Mouse (Mus musculus) urinary bladder, postnatal 36 days (tissue): ENCODE measurements around the gene Kat5.

Experiments
- DNase-seq, 2 experiments: peaks; one replicate each; pipeline ENCODE4 v3.0.0; 2022; ENCODE audit warnings: low spot score in 2 of 2, mixed read lengths in 1 of 2

Gene Kat5

DNA sequence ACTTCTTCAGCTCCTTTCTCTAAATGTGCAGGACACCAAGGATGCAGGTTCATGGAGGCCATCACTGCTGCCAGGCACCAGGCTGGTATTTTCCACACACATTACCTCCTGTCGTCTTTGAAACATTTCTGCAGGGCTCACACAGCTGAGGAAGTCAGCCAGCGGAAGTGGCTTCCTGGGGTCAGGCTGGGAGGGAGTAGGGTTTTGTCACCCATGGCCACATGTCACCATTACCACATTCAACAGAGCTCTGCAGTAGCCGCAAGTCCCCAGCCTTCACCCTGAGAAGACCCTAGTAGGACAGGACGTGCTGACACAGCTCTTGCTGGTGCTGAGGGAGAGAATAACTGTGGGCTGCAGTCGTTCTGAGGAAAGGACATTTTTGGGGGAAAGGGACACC is 38.2 kb downstream of the Kat5 start:
- DNase-seq = no peak

DNA sequence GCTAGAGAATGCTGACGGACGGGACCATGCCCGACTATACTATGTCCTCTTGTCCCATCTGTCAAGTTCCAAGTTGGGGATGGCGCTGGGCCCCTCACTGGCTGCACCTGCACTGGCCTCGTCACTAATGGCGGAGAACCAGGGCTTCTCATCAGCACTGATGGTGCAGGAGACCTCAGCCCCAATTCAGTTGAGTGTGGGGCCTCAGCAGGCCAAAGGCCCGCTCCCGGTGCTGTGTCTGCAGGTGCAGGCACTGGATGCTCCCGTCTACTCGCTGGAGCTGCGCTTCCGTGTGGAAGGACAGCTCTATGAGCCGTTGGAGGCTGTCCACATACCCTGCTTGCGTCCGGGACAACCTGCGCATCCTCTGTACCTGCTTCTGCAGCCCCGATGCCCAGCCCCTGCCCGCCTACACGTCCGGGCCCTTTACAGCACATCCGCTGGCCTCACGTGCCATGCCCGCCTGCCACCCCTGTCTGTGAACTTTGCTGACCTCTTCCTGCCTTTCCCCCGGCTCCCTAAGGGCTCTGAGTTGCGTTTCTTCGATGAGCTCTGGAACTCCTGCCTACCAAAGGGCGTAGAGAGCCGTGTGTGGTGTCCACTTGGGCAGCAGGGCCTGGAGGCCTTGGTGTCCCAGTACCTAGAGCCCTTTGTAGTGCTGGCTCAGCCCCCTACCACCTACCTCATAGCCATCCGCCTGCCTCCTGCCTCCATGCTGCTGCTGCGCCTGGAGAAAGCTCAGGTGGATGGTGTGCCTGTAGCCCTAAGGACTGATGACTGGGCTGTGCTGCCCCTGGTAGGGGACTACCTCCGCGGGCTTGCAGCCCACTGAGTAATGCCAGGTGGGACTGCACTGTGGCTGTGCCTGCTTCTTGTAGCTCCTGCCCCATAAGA is 39.4 kb downstream of the Kat5 start:
- DNase-seq = no peak

GRCm38 (mm10) chr19:5569521-5569920 is 40.5 kb downstream of the Kat5 start:
- no peak for DNase-seq

- peak; percentile 77 to 81 for DNase-seq
Observed at GRCm38 (mm10) chr19:5568470-5569140, 41.4 kb downstream of the Kat5 start.

DNA sequence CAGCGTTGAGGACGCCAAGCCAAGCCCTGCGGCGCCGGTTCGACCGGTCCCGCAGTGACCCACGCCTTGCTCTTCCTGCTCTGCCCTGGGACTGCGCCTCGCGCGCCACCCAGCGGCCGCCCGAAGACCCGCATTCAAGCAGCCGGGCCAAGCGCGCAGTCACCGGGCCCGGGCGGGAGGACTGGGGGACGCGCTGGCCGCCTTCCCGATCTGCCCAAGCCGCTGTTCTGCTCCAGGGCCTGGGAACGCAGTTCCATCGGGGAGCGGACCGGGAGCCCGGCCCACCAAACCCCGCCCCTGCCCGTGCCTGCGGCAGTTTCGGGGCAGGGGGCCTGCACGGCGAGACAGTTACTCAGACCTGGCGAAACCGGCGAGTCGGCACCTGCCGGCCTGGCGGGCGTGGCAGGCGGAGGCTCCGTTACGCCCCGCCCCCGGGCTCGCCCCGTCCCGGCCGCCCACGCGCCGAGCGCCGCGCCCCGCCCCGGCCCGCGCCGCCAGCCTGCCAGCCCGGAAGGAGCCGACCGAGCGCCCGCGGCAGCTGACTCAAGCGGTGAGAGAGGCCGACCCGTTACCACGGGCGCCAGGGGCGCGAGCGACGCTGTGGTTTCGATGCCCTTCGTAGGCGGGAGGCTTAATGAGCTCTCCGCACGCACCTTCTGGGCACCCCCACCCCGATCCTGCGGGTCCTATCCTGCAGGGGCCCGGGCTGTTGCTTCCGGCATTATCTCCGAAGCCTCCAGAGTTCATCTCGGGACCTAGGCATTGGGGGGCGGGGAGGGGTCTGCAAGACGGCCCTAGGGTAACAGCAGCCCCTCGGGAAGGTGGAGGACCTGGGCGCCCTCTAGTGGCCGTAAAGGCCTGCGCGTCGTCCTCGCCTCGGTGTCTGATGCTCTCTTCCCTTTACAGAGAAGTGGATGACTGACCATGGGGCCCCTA is 42.2 kb downstream of the Kat5 start, which contains the start of gene Ap5b1:
Gene Ap5b1 (plus strand): TSS at position 492 of the 936 bp plus-strand sequence.
- peak; percentile 87 to 90 for DNase-seq

DNA sequence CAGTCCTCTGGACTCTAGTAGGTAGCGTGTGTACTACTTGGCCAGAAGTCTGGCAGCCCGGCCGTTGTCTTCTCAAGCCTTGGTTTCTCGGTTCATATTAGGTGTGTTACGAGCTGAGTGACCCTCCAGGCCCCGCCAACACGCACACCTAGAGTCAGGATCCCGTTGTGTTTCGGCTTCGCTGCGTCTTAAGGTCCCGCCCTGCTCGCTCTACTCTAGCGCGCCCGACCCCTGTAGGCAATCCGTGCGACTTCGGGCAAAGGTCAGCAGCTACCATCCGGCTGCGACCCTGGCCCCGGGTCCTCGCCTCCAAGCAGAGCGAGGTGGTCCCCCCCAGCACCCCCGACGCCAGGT is 42.9 kb downstream of the Kat5 start:
- no peak for DNase-seq

DNA sequence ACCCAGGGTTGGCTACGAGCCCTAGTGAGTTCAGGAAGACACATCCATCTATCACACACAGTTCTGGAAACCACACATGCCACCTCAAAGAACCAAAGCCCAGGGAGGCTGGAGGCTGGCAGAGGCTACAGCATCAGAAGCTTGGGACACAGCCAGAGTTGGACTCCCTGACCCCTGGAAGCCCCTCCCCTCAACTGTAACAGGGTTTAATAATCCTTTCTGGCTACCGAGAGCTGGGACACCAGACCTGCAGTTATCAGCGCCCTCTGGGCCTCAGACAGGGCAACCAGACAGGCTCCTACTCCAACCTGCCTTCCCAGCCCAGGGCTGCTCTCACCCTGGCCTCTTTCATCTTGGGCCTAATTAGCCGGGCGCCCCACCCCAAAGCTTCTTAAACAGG is 43.7 kb downstream of the Kat5 start:
- no peak for DNase-seq

DNA sequence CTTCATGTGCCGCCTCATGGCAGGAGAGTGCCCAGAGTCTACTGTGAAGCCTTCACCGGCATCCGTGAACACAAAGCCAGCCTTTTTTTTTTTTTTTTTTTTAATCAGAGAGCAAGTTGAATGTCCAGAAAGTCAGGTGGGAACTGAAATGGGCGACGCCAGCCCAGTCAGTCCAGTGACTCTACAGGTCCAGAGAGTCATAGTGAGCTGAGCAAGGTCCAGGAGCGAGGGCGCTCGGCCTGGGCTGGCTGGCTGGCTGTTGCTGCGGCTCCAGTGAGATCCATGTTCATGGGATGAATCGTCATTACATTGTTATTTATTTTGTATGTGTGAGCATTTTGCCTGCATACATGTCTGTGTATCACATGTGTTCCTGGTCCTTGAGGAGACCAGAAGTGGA is 47.3 kb downstream of the Kat5 start:
- DNase-seq = no peak

DNA sequence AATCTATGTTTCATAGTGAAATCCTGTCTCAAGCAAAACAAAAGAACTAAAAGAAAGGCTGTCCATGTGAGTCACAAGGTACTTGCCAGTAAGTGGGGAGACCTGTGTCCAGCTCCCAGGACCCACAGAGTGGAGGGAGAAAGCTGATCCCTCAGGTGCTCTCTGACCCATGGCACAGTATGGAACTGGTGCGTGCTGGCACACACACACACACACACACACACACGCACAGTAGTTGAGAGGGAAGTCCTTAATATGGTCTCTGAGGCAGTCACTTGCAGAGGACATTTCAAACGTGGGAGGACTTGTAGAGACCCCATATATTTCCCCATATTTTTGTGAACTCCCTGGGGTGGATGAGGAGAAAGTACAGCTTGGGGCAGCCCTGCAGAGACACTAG is 48.2 kb downstream of the Kat5 start:
- no peak for DNase-seq

GRCm38 (mm10) chr19:5561252-5561790 is 48.7 kb downstream of the Kat5 start:
- no peak for DNase-seq

GRCm38 (mm10) chr19:5560457-5561041 is 49.5 kb downstream of the Kat5 start, which contains the start of gene Ovol1:
Gene Ovol1 (minus strand): TSS chr19:5560646.
- peak; percentile 76 to 78 for DNase-seq

DNA sequence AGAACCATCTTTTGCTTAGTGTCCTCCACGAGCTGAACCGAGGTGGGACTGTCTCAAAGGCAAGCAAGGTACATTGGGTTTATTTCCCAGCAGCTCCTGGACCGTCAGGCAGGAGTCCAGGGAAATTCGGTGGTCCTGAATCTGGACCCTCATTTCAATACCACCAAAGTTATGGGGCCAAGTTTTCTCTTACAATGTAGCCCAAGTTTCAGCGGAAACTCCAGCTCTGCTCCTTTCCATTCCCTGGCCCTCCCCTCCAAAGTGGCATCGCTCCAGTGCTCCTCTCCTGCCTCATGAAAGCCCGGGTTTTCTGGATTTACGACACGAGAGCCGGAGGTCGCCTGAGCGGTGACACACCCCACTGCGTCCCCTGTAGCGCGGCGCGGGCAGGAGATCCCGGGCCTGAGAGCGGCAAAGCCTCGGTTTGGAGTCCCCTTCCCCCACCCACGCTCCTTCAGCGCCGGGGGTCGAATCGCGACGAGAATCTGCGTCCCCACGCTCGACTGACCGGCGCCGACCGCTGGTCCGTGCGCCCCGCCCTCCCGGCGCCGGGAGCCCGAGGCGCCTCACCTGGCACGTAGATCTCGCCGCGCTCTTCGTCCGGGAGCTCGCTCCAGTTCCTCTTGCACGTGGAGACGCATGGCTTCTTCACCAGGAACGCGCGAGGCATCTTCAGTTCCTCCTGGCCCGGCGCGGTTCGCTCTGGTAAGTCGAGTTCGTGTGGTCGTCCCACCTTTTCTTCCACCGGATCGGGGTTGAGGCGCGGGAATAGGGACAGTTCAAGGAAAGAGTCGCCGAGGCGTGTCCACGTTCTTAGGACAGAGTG is 50.2 kb downstream of the Kat5 start:
- no peak for DNase-seq

GRCm38 (mm10) chr19:5559229-5559628 is 50.8 kb downstream of the Kat5 start:
- DNase-seq = no peak

GRCm38 (mm10) chr19:5558770-5559169 is 51.3 kb downstream of the Kat5 start:
- DNase-seq = no peak

DNA sequence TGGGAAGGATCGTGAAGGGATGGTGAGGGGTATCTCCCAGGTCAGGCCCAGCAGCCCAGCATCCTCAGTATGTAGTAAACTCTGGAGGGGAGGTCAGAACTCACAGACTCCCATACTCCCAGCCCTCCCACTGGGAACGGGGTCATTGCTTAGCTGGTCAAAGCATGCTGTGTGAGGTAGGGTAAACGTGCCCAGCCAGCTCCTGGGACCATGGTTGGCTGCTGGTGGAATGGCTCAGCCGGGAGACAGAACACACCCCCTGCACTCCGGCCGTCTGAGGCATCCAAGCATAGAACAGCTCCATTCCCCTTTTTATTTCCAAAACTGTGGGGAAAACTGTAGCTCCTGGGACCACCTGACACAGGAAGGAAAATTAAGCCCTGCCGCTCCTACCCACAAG is 51.9 kb downstream of the Kat5 start:
- no peak for DNase-seq

DNA sequence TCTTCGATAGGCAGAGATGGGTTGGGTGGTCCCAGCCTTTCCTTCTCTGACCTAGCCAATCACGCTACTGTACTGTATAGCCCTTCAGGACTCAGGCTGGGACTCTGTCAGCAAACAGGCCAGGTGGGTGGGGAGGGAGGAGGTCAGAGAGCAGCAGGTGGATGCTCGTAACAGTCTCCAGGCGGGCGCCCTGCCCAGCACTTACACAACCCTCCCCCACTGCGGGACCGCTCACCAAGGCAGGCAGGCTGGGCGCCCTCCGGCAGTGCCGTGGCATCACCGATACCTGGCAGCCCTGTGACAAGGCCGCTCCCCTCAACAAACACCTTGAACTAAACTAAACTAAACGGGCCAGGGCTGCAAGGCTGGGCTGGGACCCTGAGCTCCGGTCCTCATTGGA is 55.8 kb downstream of the Kat5 start:
- DNase-seq = peak; percentile 20 to 40

DNA sequence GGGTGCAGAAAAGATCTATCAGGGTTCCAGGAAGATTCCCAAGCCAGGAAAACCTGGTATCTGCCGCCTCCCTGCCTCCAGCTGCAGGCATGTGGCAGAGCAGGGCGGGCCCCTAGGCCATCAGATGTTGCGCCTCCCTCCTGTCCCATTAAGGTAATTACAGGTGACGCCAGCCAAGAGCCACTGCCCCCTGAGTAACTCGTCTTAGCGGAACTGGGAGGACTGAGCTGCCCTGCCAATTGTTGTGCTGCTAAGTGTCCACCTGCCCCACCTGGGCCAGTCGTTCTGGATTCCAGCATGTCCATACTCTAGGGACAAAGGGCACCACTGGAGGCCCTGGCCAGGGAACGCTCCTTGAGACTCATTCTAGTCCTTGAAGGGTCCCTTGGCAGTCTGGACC is 56.2 kb downstream of the Kat5 start:
- no peak for DNase-seq
